Comparison of ENCODE assay signal across 7 mouse cellular contexts in genomic region chr6:51206712-51207505, GRCm38 (mm10).
DNase-seq lines count a peak whose midpoint lies in the region; ATAC-seq lines count a peak whose summit lies in the region.

No protein-coding gene starts in this region.

- no peak for ATAC-seq in embryonic facial prominence, embryonic 13.5 days (ENCODE audit: insufficient number of reproducible peaks, insufficient read depth, low FRiP score, low TSS enrichment, low read depth)

- peak; percentile 69 for DNase-seq in ES-CJ7 (ENCODE audit: low read depth, low spot score)
- peak; percentile 79 for DNase-seq in adrenal gland, postnatal 10 days
- peak; percentile 79 for DNase-seq in heart, postnatal 4 days
- DNase-seq in layer of hippocampus, adult 9-10 months (ENCODE audit: low spot score), result peak; percentile 25
- peak; percentile 81 for DNase-seq in lung, postnatal 36 days
- DNase-seq in right cerebral cortex, postnatal 36 days (ENCODE audit: low spot score in 2 of 2), result peak; percentile 15 to 27

- no peak overlapping the region for H3K27ac ChIP-seq in embryonic facial prominence, embryonic 13.5 days

- 0 out of 2 replicates have a peak overlapping the region, but pooled peaks have one; percentile 0 for H3K4me3 ChIP-seq in embryonic facial prominence, embryonic 13.5 days

- peaks cover 16% of the 10 kb centered on the region for H3K4me1 ChIP-seq in embryonic facial prominence, embryonic 13.5 days

- no peaks in the 10 kb centered on the region for H3K9me3 ChIP-seq in embryonic facial prominence, embryonic 13.5 days

- WGBS in embryonic facial prominence, embryonic 13.5 days, result 9% methylated on average over 11 of the region's 11 CpGs

- H3K9ac ChIP-seq in embryonic facial prominence, embryonic 13.5 days, result no peak overlapping the region

- H3K27me3 ChIP-seq in embryonic facial prominence, embryonic 13.5 days, result peaks cover 43% of the 10 kb centered on the region

- 0 out of 2 replicates have a peak overlapping the region, but pooled peaks have one; percentile 53 for H3K4me2 ChIP-seq in embryonic facial prominence, embryonic 13.5 days

- no peaks in the 10 kb centered on the region for H3K36me3 ChIP-seq in embryonic facial prominence, embryonic 13.5 days

Comparison
In these comparisons a context has a peak if more than half of its experiments do, and no peak if none do; other contexts are left out.
1. DNase-seq: peak in every context shown above with its lines; median percentile 81 in lung, postnatal 36 days; 79 in adrenal gland, postnatal 10 days; 79 in heart, postnatal 4 days; 69 in ES-CJ7; 25 in layer of hippocampus, adult 9-10 months; 21 in right cerebral cortex, postnatal 36 days.